Mouse (Mus musculus): ENCODE measurements around the gene Cradd. TPM values are rescaled to one million over a fixed set of nuclear protein-coding genes. Genes with fewer than 3 reads are reported as not detected.
A peak's percentile ranks its signal among the peaks of the same experiment; 100 is the strongest.

Gene Cradd
- polyA plus RNA-seq, 3 experiments from 2014 or later: 20.8 to 32.2 (median 28.9) TPM

- no peak for ATAC-seq
These were observed 8.7 kb upstream of the Cradd start for GRCm38 (mm10) chr10:95332596-95332995.

- peak; percentile 63 for ATAC-seq
These were observed 6.7 kb upstream of the Cradd start for GRCm38 (mm10) chr10:95330375-95331363.

- ATAC-seq: no peak
These were observed 6.0 kb upstream of the Cradd start for GRCm38 (mm10) chr10:95329884-95330283.

- no peak for ATAC-seq
These were observed 322 bp upstream of the Cradd start for GRCm38 (mm10) chr10:95324278-95324631.

GRCm38 (mm10) chr10:95322076-95323070 lies 1.6 kb downstream of the Cradd start:
- no peak for ATAC-seq

- ATAC-seq: no peak
These were observed 4.9 kb downstream of the Cradd start for GRCm38 (mm10) chr10:95319001-95319400.

GRCm38 (mm10) chr10:95318392-95318708 lies 5.6 kb downstream of the Cradd start:
- no peak for ATAC-seq

GRCm38 (mm10) chr10:95317581-95318391 lies 6.1 kb downstream of the Cradd start:
- ATAC-seq: no peak

- no peak for ATAC-seq
These were observed 6.8 kb downstream of the Cradd start for GRCm38 (mm10) chr10:95317091-95317490.

GRCm38 (mm10) chr10:95316675-95317074 lies 7.3 kb downstream of the Cradd start:
- ATAC-seq: no peak

- ATAC-seq: no peak
These were observed 8.0 kb downstream of the Cradd start for GRCm38 (mm10) chr10:95315801-95316474.

GRCm38 (mm10) chr10:95315321-95315720 lies 8.6 kb downstream of the Cradd start:
- ATAC-seq: no peak

GRCm38 (mm10) chr10:95314019-95314418 lies 9.9 kb downstream of the Cradd start:
- ATAC-seq: no peak

- ATAC-seq: peak; percentile 96
These were observed 10.4 kb downstream of the Cradd start for GRCm38 (mm10) chr10:95313524-95313923.

- no peak for ATAC-seq
These were observed 13.1 kb downstream of the Cradd start for GRCm38 (mm10) chr10:95310688-95311441.

- no peak for ATAC-seq
These were observed 14.3 kb downstream of the Cradd start for GRCm38 (mm10) chr10:95309412-95310322.

- ATAC-seq: no peak
These were observed 14.9 kb downstream of the Cradd start for GRCm38 (mm10) chr10:95308991-95309390.

GRCm38 (mm10) chr10:95307916-95308315 lies 16.0 kb downstream of the Cradd start:
- no peak for ATAC-seq

- no peak for ATAC-seq
These were observed 16.9 kb downstream of the Cradd start for GRCm38 (mm10) chr10:95306824-95307552.

All from inflammation-experienced regulatory T-cells, adult 6 months (primary cell).